Mouse (Mus musculus) urinary bladder, postnatal 25 days (tissue): Measurements from ENCODE around the gene Wnt11.

ENCODE experiments used
- DNase-seq: peaks from one replicate; pipeline ENCODE4 v3.0.0; 2022; ENCODE audit warnings: low spot score

Gene Wnt11

GRCm38 (mm10) chr7:98834711-98835321, at the start of gene Wnt11:
Gene Wnt11 (plus strand): TSS chr7:98835112.
- DNase-seq: peak; percentile 51

GRCm38 (mm10) chr7:98786792-98787612, 47.9 kb upstream of the Wnt11 start:
- no peak for DNase-seq

GRCm38 (mm10) chr7:98788721-98789120, 46.2 kb upstream of the Wnt11 start:
- DNase-seq: no peak

- no peak for DNase-seq
Observed at GRCm38 (mm10) chr7:98789121-98789520, 45.8 kb upstream of the Wnt11 start.

- no peak for DNase-seq
Observed at GRCm38 (mm10) chr7:98791864-98792263, 43.0 kb upstream of the Wnt11 start.

GRCm38 (mm10) chr7:98793811-98794210, 41.1 kb upstream of the Wnt11 start:
- no peak for DNase-seq

GRCm38 (mm10) chr7:98794444-98794843, 40.5 kb upstream of the Wnt11 start:
- DNase-seq: no peak

GRCm38 (mm10) chr7:98795637-98796036, 39.3 kb upstream of the Wnt11 start:
- no peak for DNase-seq

GRCm38 (mm10) chr7:98797347-98798133, 37.4 kb upstream of the Wnt11 start:
- DNase-seq: no peak

- no peak for DNase-seq
Observed at GRCm38 (mm10) chr7:98798134-98798417, 36.8 kb upstream of the Wnt11 start.

- DNase-seq: no peak
Observed at GRCm38 (mm10) chr7:98800435-98800834, 34.5 kb upstream of the Wnt11 start.

GRCm38 (mm10) chr7:98801086-98801485, 33.8 kb upstream of the Wnt11 start:
- no peak for DNase-seq

- no peak for DNase-seq
Observed at GRCm38 (mm10) chr7:98803181-98803580, 31.7 kb upstream of the Wnt11 start.

GRCm38 (mm10) chr7:98804841-98805772, 29.8 kb upstream of the Wnt11 start:
- DNase-seq: no peak

- DNase-seq: no peak
Observed at GRCm38 (mm10) chr7:98806961-98807360, 28.0 kb upstream of the Wnt11 start.

GRCm38 (mm10) chr7:98809372-98809771, 25.5 kb upstream of the Wnt11 start:
- DNase-seq: no peak

GRCm38 (mm10) chr7:98810619-98811018, 24.3 kb upstream of the Wnt11 start:
- DNase-seq: no peak

- no peak for DNase-seq
Observed at GRCm38 (mm10) chr7:98820501-98820900, 14.4 kb upstream of the Wnt11 start.

GRCm38 (mm10) chr7:98822881-98823280, 12.0 kb upstream of the Wnt11 start:
- DNase-seq: no peak

- no peak for DNase-seq
Observed at GRCm38 (mm10) chr7:98823896-98824822, 10.8 kb upstream of the Wnt11 start.

GRCm38 (mm10) chr7:98828052-98828451, 6.9 kb upstream of the Wnt11 start:
- DNase-seq: no peak
